Mouse (Mus musculus): ENCODE data around the gene Khk. TPM values are rescaled to one million over a fixed set of nuclear protein-coding genes. Genes with fewer than 3 reads are reported as not detected.

Khk gene
- total RNA-seq, 2 experiments from 2014 or later: 2.5 to 4.4 TPM

DNA sequence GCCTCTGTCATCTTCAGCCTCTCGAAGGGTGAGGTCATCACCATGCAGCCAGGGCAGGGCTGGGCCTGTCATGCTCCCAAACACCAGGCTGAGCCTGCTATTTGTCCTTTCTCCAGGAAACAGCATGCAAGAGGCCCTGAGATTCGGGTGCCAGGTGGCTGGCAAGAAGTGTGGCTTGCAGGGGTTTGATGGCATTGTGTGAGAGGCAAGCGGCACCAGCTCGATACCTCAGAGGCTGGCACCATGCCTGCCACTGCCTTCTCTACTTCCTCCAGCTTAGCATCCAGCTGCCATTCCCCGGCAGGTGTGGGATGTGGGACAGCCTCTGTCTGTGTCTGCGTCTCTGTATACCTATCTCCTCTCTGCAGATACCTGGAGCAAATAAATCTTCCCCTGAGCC lies 9.6 kb downstream of the Khk start:
- no peak for ATAC-seq (replicated peaks; ENCODE audit: low FRiP score, poor library complexity, severe bottlenecking)

DNA sequence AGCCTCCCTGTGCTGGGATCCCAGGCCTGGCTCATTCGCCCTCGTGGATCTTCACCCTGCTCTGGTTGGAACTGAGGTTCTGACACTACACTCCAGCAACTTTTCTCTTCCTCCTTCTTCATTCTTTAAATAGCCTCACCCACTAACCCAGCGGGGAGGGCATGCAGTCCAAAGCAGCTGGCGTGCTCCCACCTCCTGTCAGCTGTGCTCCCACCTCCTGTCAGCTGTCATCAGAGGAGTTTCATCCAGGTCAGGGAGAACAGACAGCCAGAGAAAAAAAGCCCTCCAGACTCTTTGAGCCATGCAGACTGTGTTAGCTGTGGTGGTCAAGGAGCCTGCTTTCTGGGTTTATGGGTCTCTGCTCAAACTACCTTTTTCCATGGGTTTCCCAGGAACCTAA lies 10.1 kb downstream of the Khk start:
- no peak for ATAC-seq (replicated peaks; ENCODE audit: low FRiP score, poor library complexity, severe bottlenecking)

DNA sequence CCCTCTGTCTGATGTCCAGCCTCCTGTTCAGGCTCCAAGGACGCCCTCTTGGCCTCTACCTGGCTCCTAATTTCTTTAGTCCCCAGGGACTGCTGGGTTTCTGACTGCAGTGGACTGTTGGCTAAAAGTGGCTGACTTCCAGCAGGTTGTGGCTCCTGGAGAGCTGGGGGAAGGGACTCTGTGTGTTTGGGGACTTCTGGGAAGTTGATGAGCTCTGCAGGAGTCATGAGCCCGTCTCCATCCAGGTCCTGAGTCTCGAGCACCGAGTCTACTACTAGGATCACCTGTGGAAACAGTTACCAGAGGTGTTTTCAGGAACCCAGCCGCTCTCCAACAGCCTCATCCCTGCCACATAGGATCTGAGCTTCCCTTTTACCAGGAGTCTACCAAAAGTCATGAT lies 12.5 kb downstream of the Khk start:
- no peak for ATAC-seq (replicated peaks; ENCODE audit: low FRiP score, poor library complexity, severe bottlenecking)

DNA sequence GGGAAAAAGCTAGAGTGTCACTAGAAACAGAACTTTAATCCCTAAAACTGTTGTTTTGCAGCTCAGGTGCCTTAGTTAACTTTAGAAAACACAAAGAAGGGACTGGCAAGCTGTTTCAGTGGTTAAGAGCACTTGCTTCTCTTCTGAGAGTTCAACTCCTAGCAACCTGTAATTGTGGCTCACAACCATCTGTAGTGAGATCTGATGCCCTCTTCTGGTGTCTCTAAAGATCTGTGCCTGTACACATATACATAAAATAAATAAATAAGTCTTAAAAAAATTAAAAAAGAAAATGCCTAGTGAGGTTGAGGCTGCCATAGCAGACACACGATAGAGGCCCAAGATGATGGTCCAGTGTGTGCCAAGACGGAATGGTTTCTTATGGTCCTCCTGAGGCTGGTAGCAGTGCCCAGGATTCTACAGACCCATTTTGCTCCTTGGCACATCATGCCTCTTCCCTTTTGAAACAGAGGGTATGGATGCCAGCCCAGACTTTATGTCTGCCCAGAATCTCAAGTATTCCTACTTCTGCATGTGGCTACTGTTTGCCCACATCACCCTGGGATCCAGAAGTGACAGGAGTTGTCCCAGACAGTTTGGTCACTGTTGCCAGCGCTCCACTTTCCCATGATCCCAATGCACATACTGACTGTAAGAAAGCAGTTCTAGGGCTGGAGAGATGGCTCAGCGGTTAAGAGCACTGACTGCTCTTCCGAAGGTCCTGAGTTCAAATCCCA lies 13.7 kb downstream of the Khk start:
- ATAC-seq (replicated peaks; ENCODE audit: low FRiP score, poor library complexity, severe bottlenecking): no peak

DNA sequence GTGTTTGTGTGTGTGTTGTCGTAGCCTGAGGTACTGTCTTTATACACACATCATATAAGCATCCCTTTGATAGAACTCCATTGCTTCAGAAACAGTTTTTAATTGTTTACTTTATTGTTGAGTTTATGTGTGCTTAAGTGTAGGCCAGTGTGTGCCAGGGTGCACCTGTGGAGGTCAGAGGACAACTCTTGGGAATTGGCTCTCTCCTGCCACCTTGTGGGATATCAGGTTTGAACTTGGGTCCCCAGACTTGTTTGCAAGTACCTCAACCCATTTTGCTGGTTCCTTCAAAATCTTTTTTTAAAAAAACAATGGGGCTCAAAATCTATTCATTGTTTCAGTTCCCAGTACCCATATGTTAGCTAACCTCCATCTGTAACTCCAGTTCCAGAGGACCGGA lies 21.8 kb downstream of the Khk start:
- no peak for ATAC-seq (replicated peaks; ENCODE audit: low FRiP score, poor library complexity, severe bottlenecking)

DNA sequence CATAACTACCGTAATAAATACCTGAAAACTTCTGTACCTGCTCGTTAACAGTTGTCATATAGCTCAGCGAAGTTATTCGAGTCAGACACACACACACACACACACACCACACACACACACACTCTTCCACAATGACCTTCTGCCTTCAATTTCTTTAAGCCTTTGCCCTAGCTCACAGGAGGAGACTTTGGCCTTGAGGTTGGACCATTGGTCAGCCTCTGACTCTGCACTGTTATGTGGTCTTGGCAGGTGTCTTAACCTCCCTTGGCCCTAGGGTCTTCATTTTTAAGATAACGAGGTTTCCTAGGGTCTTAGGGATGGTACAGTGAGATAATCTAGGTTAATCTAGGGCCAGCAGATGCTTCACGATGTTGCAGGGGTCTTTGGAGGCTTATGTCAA lies 23.1 kb downstream of the Khk start:
- no peak for ATAC-seq (replicated peaks; ENCODE audit: low FRiP score, poor library complexity, severe bottlenecking)

DNA sequence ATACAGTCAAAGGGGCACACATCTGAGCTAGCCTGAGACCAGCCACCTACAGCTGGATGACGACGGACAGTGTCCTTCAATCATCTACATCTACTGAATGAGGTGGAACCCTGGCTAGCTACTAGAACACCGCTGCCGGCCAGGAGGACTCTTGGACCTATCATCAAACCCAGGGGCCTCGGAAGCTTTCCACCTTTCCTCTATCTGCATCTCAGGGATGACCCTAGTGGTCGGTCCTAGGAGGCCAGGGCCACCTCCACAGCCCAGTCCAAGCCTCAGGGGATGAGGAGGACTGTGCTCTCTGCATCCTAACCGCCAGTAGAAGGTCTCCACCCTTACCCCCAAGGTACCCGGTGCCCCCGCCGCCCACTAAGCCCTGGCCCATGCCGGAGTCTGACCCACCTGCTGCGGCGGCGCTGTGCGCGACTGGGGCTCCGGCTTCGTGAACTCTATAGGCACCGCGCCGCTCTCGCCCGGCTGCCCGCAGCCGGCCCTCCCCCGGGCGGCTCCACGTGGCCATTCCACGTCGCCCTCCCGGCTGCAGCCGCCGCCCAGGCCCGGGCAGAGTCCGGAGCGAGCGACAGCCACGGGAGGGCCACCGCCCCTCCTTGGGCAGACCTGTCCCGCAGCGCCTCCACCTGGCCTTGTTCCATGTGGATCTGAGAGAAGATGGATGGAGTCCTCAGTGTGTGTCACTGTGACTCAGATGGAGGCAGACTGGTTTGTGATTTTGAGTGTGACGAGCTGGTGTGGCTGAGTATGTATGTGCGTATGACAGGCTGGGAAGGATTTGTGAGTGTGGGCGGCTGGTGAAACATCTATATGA lies 23.9 kb downstream of the Khk start, which contains the start of gene Cgref1:
TSS of gene Cgref1 (minus strand) at position 636 of the 826 bp plus-strand sequence.
- no peak for ATAC-seq (replicated peaks; ENCODE audit: low FRiP score, poor library complexity, severe bottlenecking)

DNA sequence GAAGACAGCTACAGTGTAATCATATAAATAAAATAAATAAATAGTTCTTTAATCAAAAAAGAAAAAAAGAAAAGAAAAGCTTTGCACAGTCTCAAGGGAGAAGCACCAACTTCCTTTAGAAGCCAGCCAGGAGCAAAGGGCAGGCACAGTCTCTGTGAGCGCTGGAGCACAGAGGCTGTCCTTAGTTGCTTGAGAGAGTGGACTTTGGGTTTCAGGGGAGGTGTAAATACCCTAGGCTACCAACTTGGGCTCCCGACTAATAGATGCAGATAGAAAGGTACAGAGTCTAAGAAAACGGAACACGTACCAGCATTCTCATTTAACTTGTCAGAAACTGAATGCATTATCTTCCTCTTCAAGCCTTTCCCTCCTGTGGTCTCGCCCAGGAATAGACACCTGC lies 27.4 kb downstream of the Khk start:
- ATAC-seq (replicated peaks; ENCODE audit: low FRiP score, poor library complexity, severe bottlenecking): no peak

DNA sequence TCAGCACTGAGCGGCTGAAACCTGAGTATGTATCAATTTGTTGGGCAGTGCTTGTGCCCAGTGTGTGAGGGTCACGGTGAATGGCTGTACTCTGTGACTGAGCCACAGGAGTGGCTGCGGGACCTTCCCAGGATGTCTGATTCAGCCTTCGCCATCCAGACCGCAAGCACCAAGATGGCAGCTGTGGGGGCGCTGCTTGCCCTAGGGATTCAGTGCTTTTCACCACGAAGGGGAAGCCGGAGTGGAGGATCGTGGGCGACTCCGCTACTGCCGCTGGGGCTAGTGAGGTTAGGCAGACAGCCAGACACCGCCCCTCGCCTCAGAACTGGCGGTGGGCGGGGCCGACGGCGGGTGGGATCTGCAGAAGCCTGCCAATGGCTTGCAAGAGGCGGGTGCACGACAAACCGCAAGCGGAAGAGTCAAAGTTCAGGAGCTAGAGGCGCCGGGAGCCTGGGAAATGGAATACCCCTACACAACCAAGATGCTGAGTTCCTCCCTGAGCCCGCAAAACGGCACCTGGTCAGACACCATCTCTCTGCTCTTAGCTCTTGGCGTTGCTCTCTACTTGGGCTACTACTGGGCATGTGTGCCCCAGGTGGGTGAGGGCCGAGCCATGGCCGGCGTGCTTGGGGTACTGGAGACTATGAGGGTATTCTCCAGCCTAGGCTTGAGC lies 28.6 kb downstream of the Khk start:
- peak; percentile 86 for ATAC-seq (replicated peaks; ENCODE audit: low FRiP score, poor library complexity, severe bottlenecking)

DNA sequence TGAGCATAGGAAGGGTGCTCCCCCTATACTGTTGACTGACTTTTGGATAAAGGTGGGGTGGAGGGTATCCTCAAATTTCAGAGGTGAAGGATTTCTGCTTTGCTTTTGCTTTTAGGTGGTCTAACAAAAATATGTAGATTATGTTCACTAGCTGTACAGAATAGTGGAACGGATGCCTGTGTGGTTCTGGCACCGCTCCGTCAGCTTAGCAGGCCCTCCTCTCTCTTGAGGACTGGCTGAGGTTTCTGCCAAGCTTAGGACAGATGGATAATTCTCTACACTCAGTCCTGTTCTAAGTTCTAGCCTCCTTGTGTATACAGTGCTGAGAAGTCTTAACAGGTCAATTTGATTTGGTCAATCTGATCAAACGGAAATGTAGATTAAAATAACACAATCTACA lies 29.2 kb downstream of the Khk start:
- ATAC-seq (replicated peaks; ENCODE audit: low FRiP score, poor library complexity, severe bottlenecking): no peak

DNA sequence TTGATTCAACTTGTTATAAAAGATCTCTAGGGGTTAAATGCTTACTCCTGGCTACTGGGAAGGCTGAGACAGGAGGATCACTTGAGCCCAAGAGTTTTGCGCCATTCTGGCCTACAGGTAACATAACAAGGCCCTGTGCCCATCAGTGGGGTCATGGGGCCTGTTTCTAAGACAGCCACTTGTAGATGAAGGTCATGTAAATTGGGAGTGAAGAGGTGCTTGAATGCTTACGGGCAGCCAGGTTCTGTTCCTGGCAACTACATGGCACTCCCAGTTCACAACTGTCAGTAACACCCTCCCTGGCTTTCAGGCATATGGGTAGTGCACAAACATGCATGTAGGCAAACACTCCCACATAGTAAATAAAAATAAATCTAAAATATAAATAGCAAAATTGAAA lies 29.7 kb downstream of the Khk start:
- ATAC-seq (replicated peaks; ENCODE audit: low FRiP score, poor library complexity, severe bottlenecking): no peak

DNA sequence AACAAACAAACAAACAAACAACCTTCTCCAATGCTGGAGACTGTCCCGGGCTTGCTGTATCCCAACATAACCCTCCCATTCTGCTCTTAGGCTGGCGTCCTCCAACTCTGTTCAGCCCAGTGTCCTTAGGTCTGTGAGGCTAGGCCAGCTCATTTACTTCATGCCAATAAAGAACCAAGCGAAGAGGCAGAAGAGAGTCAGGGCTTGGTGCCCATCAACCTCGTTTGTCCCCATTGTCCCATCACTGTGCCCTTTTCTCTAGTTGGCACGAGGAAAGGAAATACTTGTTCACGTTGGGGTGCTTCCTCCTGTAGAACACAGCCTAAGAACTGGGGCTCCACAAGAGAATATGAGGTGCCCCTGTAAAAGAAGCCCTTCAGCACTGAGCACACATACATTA lies 30.5 kb downstream of the Khk start:
- no peak for ATAC-seq (replicated peaks; ENCODE audit: low FRiP score, poor library complexity, severe bottlenecking)

DNA sequence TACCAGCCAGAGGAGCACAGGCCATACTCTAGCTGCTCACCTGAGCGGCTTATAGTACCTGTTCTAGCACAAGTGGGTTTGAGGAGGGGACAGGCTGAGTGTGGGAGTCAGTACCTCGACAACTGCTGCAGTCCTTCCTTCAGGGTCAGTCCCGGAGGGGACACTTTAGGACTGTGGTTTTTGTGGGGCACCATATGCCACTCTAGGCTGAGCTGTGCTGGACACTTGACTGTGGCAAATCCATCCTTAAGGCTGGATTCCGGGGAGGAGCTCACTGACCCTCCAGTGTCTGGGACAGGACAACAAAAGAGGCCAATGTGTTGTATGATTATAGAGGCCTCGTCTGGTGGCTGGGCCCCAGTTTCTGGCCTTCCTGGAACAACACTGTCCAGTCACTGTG lies 31.3 kb downstream of the Khk start:
- no peak for ATAC-seq (replicated peaks; ENCODE audit: low FRiP score, poor library complexity, severe bottlenecking)

DNA sequence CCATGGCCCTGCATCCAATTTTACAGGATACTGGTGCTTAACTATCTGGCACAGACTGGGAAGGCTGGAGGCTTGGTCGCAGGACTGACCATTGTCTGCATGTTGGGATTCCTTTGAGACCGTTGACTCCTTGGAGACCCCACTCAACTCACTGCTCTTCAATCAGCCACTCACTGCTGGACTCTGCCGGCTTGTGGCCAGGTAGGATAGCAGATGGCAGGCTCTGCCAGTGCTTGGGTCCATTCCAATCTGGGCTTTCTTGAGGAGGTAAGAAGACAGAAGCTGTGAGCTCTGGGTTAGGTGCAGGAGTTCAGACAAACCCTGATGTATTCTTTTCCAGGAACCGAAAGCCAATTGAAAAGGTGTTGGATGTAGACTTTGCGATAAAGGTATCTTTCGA lies 32.8 kb downstream of the Khk start:
- ATAC-seq (replicated peaks; ENCODE audit: low FRiP score, poor library complexity, severe bottlenecking): no peak

DNA sequence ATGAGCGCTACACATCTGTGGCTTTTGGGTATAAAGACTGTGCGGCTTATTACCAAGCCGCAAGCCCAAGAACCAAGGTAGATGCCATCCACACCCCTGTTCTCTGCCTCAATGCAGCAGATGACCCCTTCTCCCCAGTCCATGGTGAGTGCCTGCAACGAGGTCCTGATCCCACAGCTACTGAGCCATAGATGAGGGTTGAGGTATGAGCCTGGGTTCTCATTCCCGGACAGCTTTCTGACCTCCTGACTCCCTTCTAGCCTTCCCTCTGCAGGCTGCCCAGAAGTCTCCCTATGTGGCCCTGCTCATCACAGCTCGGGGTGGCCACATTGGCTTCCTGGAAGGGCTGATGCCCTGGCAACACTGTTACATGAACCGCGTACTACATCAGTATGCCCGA lies 33.3 kb downstream of the Khk start:
- ATAC-seq (replicated peaks; ENCODE audit: low FRiP score, poor library complexity, severe bottlenecking): no peak

DNA sequence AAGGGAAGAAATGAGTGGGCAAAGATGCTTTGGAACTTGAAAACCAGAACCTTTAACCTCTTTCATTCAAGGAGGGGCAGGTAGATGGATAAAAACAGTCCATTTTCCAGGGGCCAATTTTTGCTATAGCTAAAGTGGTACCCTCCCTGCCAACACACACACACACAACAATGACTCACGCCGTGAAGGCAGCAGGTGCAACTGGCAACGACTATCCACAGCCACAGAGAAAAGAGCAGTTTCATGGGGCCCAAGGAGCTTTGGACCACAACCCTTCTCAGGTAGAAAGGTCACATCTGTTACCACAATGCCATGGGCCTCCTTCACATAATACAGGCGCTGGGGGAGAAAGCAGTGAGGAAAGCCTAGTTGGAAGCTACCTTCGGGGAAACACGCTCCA lies 34.5 kb downstream of the Khk start:
- ATAC-seq (replicated peaks; ENCODE audit: low FRiP score, poor library complexity, severe bottlenecking): no peak

DNA sequence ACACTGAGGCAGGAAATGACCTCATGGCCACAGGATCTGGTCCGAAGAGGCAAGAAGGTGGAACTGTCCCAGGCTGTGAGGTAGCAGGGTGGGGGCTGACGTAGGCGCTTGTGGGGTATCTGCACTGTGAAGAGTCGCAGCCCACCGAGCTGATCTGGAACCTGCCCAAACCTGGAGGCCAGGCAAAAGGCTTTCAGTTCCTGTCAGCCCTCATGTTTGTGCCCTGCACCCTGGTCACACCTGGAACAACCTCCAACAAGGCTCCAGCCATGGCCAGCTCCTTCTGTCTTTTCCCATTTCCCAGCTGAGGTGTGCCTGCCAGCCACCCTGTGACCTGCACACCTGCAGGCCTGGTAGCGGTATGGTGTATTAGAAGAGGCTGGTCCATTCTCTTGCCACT lies 36.7 kb downstream of the Khk start:
- ATAC-seq (replicated peaks; ENCODE audit: low FRiP score, poor library complexity, severe bottlenecking): no peak

DNA sequence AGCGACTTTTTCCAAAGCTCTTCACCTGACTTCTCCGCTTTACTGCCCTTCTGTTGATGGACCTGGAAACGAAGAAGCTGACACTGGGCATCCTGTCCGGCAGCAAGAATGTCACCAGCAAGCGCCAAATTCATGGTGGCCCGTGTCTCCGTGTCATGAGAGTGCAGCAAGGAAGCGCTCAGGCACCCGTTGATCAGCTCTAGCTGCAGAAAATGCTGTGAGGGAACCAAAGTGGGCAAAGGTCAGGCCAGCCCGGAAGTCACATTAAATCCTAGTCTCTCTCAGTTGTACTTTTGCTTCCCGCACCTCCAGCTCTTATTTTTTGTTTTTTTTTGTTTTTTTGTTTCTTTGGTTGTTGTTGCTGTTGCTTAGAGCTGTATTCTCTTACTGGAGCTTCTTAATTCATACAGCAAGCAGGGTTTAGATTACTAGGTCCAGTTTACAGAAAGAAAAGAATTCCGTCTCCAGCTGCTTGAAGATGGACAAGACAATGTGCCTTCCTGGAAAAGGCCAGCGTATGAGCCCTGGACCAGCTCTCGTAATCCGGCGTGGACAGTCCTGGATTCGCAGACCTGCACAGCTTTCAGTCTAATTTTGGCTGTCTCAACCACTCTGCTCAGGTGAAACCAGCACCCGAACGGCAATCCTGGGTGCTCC lies 38.1 kb downstream of the Khk start:
- ATAC-seq (replicated peaks; ENCODE audit: low FRiP score, poor library complexity, severe bottlenecking): no peak; the same call in 1 of the 2 replicates

DNA sequence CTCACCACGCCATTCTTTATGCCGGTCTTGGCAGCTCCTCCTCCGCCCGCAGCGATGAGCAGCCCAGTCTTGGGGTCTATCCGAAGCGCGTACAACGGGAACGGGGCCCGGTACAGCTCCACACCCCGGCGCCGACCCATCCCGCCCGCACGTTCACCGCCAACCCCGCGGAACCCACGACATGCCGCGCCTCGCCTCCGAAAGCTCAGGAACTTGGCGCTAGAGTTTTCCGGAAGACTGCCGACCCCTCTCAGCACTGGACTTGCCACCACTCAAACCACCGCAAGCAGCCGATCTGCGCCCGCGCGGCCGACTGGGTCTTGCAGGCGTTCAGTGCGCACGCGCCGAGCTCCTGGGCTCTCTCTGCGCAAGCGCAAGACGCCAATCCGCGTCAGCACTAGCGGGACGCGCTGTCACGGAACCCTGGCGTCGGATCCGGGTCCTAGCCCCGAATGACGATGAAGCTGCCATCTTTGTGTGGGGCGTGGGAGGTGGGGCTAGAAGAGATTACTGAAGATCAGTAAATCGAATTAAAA lies 38.8 kb downstream of the Khk start, which contains the start of gene Preb:
TSS of gene Preb (minus strand) at position 396 of the 536 bp plus-strand sequence.
- ATAC-seq (replicated peaks; ENCODE audit: low FRiP score, poor library complexity, severe bottlenecking): peak; percentile 95

DNA sequence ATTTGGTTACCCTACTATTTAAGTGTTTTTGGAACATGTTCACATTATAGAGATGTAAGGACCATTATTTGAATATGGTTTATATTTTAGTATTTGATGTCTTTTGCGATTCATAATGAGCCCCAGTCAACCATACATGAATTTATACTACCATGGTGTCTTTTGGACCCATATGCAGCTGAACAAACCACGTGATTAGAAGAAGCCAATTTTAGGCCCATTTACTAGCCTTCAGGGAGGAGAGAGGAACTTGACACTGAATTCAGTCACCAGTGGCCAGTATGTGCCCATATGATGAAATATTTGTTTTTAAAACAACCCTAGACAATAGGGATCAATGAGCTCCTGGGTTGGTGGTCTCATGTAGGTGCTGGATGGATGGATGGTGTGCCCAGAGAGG lies 39.6 kb downstream of the Khk start:
- ATAC-seq (replicated peaks; ENCODE audit: low FRiP score, poor library complexity, severe bottlenecking): no peak

All from erythroid progenitor cell, adult 5-6 weeks (primary cell).